Mouse (Mus musculus): ENCODE data around the gene Tsga10ip.
"Not testable (repeated sequence)": the region's sequence is repeated elsewhere in the genome, so short reads cannot be mapped to it uniquely, and the experiment has no call there.

Gene Tsga10ip

DNA sequence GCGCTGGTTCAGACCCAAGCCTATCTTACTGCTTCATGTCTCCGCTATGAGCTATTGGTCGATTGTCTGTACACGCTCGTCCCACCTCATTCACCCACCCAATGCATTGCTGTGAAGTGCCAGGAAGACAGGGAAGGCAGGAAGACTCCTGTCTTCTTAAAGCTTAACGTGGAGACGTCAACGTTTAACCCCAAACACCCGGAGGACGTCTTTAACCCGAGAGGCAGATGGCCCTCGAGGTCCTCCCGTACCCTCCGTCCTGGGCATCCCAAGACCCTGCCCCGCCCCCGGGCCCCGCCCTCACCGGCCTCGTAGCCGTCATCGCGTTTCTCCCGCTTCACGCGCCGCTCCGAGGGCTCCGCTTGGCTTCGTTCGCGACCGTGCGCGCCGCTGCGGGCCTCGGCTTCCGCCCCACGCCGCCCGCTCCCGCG, 14.3 kb downstream of the Tsga10ip start:
- DNase-seq: peak in 1 of 2 experiments; percentile 72

DNA sequence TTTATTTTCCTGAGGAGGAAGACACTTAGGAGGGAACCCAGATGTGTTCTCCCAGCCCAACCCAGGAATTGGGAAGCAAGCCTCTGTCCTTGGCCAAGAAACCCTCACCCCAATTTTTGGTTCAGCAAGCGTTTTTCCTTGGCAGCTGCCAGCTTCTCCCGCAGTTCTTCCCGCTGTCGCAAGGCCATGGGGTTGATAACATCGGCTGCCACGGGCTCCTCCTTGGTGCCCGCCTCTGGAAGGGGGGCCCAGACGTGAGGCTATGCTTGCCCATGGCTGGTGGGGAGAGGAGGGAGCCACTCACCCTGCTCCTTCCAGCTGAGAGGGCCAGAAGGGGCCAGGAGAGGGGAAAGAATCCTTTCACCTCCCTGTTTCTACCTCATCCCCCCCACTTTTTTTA, 17.6 kb downstream of the Tsga10ip start:
- DNase-seq: no peak

DNA sequence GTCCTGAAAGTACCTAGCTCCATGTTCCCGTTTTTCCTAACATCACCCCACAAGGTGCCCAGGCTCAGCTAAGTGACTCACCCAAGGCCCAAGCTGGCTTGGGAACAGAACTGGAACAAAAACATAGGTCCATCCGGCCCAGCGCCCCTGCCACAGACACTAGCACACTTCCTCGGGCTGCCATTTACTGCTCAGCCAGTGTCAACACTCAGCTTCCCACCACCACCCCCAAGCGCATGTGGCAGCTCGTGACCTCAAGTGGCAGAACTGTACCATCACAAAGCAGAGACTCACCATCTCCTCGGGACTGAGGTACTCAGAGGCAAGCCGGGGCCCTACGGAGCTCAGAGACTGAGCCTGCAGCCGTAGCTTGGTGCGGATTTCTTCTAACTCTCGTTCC, 19.0 kb downstream of the Tsga10ip start:
- no peak for DNase-seq

DNA sequence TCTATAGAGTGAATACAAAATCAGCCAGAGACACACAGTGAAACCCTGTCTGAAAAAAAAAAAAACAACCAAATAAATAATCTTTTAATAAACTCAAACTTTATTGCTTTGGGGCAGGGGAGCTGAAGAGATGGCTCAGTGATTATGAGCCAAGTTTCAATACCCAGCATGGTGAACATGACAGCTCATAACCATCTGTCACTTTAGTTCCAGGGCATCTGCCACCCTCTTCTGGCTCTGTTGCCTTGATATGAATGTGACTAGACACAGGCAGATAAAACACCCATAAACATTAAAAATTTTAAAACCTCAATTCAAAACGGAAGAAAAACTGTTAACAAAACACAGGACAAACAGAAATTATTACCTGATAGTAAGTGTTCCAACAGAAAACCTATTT, 24.9 kb downstream of the Tsga10ip start:
- DNase-seq: no peak

DNA sequence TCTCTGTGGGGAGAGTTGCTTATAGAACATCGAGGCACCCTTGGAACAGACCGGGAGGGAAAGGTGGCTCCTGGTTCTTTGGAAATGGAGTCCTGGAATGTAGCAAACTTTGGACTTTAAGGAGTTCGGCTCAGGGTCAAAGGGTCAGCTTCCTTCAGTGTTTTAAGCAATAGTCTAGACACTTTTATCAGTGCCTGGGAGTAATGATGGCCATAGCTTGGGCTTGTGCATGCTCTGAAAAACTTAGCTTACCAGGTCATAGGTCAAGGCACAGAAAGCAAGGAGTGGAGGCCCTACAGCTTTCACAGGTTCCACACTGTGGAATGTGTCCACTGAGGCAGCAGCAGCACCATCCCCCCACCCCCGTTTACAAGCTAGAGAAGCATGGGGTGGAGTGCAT, 27.6 kb downstream of the Tsga10ip start:
- no peak for DNase-seq

DNA sequence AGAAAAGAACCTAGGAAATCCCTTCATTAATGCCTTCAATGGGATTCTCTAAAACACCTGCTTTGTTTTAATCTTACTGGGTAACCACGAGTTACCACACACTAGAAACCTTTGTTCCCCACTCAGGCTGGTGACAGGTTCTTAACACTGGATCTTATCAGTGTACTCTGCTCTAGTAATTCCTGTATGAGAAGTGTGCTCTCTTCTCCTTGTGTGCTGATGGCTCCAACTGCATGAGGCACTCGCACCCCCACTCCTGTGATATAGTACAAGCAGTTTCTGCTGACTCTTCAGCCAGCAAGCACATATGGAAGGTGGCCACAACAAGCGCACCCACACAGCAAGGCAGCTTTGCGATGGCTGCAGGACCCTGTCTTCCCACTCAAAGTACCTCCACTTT, 28.1 kb downstream of the Tsga10ip start:
- DNase-seq: no peak

DNA sequence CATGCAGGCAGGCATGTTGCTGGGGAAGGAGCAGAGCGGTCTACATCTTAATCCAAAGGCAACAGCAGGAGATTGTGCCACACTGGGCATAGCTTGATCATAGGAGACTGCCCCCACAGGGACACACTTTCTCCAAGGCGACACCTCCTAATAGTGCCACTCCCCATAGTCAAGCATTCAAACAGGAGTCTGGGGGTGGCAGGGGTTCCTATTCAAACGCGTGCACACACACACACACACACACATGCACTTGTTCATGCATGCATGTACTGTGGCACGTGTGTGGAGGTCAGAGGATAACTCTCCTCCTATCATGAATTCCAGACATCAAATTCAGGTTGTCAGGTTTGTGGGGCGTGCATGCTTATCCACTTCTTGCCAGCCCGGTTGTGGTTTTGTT, 29.6 kb downstream of the Tsga10ip start:
- DNase-seq: no peak

DNA sequence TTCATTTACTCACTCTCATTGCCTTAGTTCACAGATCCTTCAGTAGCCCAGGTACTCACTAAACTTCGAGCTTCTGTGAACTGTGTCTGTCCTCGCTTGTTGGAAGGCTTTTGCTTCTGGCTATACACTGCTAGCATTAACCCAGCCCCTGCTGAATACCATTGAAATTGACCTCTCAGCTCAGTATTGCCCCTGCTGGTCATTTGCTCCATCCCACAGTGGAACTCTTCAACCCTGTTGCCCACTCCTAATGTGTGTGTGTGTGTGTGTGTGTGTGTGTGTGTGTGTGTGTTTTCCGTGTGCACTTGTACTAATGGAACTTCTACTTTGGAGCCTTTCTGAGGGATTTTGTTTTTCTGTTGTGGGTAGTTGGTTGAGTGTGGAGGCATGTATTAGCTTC, 31.4 kb downstream of the Tsga10ip start:
- DNase-seq: no peak

DNA sequence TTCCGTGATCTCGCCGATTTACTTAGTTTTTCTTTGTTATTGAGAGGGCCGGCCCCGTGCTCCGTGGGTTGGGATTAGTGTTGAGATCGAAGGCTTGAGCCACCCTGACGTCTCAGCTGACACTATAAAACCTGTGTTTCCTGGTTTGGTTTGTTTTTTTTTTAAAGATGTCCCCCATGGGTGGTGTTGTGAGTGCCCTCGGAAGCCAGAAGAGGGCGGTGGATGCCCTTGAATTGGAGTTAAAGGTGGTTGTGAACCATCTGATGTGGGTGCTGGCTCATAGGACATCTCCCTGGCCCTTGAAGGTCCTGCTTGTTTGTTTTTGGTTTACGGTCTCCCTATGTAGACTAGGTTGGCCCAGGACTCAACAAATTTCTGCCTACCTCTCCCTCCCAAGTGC, 34.9 kb downstream of the Tsga10ip start:
- no peak for DNase-seq

DNA sequence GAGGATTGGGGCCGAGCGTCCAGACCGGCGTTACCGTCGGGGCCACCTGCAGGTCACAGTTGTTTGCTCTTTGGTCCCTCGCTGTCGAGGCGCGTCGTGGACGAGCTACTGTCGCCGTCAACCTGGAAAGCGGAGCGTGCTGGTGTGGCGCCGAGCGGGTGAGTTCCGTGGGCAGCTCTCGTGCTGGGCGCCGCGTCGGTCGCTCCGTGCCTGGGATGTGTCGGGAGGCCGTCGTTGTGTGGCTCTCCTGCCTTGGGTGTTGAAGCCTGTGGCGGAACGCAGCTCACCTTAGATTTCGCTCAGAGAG, 35.3 kb downstream of the Tsga10ip start, which contains the start of gene Banf1:
Banf1 (minus strand) TSS at position 116 of the 307 bp plus-strand sequence.
- no peak for DNase-seq

DNA sequence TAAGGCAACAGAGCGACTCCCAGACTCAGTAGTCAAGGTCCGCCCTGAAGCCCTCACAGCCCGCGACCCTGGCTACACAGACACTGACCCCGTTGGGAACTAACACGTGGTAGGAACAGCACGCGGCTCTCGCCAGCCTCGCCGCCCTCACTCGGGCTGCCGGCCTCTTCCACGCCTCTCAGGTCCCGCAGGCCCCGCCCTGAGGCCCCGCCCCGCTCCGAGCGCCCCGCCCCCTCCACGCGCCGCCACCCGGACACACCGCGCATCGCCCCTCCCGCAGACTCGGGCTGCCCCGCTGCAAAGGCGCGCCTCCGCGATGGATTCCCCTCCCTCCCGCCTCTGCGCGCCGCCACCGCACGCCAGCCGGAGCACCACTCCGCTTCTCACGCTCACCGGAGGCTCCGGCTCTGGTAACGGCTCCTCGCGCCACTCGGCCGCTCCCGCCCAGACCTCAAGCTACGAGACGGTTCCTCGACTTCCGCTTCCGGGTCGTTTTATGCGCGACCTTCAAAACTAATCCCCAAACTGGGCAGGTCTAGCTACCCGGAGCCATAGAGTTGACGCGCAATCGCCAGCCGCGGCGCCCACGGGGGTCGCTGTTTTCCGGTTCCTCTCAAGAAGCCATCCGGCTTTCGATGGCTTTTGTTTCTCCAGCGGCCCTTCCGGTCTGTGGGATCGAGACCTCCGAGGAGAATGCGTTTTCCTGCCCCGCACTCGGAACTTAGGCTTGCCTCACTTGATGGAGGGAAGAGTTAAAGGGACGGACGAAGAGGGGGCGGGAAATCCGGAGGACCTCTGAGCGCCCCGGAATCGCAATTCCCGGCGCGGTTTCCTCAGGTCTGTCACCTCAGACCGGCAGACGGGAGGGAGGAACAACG, 35.9 kb downstream of the Tsga10ip start, which contains the start of gene Eif1ad:
Eif1ad (plus strand) TSS at position 567 of the 878 bp plus-strand sequence.
- DNase-seq: peak; percentile 97

DNA sequence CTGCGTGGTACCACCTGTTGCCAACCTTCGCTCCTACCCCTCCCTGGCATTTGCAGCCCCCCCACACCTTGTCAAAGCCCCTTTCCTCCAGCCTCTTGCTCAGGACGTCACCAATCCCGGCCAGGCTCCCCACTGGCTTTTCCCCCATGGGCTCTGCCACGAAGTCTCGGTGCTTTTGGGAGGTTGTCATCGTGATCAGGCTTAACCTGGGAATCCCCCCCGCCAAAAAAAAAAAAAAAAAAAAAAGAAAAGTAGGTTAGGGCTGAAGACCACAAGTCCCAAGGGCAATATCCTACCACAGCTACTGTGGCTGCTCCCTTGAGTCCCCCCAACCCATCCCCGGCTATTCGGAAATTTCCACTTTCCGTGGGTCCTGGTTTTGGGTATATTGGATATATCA, 36.6 kb downstream of the Tsga10ip start:
- DNase-seq: no peak

DNA sequence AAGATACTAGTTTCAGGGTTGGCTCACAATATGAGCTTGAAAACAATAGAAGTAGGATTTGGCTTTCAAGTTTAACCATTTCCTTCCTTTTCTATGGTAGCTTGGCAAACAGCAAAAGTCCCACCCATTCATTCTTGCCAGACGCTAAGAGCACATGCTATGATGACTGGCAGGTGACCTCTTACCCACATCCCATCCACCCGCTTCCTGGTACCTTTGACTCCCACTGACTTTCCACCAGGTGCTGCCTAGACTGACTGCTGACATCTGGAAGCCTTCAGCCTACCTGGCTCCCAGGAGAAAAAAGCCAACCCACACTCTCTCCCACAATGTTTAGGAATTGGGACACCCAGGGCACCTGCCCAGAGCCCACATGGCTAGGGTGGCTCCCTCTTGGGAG, 38.2 kb downstream of the Tsga10ip start:
- no peak for DNase-seq

DNA sequence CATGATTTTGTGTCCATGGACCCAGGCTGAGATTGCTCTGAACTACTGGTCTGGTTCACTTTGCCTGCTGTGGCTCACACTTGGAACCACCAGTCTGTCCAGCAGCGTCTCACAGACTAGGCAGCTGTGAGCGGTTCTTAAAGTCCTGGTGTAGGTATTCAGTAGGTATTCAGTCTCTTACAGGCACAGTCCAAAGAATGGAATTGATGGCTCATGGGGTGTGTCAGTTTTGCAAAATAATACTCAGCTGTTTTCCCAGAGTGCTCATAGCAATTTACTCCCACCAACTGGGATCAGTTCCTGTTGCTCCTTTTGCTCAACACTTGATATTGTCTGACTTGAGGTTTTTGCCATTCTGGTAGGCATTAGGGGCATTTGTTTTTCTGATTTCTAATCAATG, 40.1 kb downstream of the Tsga10ip start:
- no peak for DNase-seq

DNA sequence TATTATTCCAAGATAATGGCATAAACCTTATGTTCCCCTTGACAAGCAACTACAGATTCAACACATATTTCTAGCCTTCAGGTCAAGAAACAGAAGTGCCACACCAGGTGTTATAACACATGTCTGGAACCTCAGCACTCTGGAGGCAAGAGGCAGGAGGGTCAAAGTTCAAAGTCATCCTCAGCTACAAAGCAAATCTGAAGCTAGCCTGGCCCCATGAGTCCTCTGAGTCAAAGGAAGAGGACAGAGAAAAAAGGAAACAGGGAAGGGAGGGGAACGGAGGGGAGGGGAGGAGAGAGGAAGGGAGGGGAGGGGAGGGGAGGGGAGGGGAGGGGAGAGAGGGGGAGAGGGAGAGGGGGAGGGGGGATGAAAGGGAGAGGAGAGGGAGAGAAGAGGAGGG, 46.2 kb downstream of the Tsga10ip start:
- peak in 1 of 2 experiments; percentile 18 for DNase-seq

DNA sequence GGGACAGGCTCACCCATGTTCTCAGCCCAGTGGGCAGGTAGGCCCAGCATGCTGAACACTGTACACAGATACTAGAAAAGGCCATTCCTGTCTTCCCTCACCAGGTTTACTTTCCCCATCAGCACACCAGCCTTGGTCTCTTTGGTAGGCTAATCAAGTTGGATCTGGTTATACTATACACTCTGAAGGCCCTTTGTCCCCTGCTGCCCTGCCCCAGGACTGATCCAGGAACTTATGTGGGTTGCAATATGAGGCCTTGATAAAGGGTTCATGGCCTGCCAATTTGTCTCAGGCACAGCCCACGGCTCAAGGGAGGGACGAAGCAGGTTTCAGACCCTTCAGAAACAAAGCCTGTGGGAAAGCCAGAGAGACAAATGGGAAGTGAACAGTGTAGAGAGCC, 48.7 kb downstream of the Tsga10ip start:
- DNase-seq: no peak

DNA sequence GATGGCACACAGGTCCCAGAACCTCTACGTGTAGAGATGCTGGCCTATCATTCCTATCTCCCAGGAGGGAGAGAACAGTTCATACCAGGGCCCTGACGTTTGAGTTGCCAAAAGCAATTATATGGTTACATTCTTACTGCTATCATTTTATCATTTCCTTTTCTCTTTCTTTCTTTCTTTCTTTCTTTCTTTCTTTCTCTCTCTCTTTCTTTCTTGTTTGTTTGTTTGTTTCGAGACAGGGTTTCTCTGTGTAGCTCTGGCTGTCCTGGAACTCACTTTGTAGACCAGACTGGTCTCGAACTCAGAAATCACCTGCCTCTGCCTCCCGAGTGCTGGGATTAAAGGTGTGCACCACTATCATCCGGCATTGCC, 52.8 kb downstream of the Tsga10ip start, which contains the start of gene Cst6:
Cst6 (minus strand) TSS at position 73 of the 372 bp plus-strand sequence.
- not testable (repeated sequence) for DNase-seq

DNA sequence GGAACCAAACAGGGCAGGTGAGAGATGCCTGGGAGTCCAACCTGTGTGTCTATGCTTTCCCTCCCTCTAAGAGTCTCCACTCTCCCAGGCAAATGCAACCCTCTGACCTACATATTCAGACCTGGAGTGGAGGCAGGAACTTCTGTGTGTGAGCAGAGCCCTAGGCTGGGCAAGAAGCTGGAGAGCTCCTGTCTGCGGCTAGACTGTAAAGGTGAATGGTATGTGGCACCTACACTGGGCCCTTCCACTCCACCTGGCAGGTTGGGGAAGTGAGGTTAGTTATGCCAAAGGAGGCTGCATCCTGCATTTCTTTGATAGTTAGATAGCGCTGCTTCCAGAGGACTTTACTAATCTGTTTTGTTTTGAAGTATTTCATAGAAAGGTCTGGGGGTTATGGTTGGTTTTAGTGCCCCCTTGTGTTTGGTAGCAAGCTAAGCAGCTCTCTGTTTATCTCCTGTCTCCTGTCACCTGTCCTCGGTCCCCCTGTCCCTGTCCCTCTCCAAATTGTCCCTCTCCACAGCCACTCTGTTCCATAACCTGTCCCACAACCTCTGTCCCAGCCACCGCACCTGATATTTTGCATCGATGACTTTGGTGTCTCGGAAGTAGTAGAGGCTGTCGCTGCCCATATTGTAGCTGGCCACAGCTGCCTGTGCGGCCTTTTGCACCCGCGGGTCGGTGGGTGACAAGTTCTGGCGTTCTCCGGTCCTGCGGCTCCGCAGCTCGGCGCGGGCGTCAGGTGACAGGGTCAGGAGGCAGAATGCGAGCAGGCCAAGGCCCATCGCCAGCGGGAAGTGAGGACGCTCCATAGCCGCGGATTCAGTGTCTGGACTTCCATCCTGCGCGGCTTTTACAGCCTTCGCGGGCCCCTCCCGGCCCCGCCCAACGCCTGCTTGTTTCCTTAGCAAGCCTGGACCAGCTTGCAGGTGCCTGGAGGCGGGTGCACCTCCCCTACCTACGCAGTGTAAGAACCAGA, 53.5 kb downstream of the Tsga10ip start:
- DNase-seq: peak; percentile 20 to 50

DNA sequence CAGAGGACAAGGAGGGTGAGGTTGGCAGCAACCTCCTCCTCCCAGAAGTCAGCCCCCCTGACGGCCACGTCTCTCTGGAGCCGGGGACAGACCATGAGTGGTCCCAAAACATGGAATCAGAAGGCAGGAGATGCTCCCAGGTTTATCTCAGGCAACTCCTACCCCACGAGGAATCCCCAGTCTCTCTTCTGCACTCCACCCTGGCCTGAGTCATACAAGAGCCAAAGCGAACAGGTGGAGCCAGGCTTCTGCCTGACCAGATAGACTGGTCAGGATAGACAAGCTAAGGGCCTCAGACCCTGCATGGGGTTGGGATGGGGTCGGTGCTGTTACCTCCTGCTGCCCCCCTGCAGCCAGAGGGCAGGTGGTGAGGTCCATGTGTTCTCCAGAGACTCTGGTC, 54.3 kb downstream of the Tsga10ip start:
- DNase-seq: no peak

DNA sequence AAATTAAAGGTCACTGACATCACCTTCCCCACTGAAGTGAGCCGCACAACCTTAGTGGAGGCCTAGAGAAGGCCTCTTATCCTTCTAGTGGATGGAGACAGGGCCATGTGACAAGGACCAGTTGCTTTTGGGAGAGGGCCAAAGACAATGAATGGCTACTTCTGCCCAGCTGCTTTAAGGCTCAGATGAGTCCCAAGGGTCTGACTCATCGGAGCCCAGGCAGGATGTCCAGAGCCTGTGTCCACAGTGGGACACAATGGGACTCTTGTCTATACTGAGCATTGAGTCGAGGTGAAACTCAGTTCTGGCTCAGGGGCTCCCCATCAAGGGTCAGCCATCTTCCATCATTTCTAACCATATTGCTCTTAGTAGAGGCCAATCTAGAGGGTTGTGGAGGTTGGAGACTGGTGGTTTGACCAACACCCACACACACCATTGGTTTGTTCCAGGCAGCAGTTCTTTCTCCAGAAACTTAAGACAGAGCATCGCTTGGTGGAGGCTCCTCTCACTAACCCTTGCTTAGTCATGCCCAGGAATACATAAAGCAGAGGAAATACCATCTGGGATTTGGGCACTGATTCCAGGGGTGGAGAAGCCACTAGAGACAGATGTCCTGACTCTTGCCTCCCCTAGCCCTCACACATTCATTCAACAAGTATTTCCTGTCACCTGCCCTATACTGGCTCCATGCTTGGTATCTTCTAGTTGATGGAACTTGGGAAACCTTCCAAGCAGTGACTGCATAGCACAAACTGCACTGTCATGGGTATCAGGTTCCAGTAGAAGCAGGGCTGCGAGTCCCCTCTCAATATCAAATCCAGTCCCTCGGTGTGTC, 56.8 kb downstream of the Tsga10ip start:
- peak in 1 of 2 experiments; percentile 31 for DNase-seq

DNA sequence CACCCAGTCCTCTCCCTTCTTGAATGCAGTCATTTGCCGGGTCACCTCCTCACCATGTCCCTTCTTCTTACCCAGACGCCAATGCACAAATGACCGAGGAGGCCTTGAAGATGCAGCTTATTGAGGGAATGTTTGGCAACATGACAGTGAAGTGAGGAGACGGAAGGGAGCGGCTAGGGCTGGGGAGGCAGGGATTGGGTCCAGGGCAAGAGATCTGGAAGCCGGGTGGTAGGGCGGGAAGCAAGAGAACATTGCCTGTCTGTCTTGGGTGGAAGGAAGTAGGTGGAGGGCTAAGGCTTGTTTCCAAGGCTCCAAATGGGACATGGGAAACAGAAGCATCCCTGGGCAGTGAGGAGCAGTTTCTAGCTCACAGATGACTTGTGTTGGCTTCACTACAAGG, 61.0 kb downstream of the Tsga10ip start:
- DNase-seq: peak; percentile 10 to 30

Measured in kidney, postnatal 36 days (tissue).